Mouse (Mus musculus) skeletal muscle tissue, adult 2 months (tissue): ENCODE results near the gene Vmn2r108.
"Not testable (repeated sequence)": the region's sequence is repeated elsewhere in the genome, so short reads cannot be mapped to it uniquely, and the experiment has no call there.

Source experiments
- DNase-seq: peaks from one replicate; pipeline ENCODE4 v3.0.0-alpha.2; 2012; ENCODE audit warnings: low read depth, low spot score

Gene Vmn2r108

DNA sequence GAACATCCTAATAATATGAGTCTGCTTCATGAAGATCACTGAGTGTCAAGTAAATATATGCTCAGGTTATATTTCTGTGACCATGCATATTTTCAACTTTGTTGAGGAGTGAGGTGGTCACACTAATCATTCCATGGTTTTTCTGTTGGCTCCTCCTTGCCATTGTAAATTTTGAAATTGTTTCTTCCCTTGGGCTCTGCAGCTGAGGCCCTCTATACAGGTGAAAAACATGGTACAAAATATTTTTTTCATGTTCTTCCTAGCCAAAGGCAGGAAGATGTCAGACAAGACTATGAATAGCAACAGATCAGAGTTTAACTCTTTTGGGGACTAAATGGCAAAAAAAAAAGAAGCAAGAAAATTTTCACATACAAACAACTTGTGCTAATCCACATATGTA lies at the start of gene Vmn2r108:
Gene Vmn2r108, minus strand, starts transcription at position 101 of the 400 bp plus-strand sequence.
- no peak for DNase-seq

DNA sequence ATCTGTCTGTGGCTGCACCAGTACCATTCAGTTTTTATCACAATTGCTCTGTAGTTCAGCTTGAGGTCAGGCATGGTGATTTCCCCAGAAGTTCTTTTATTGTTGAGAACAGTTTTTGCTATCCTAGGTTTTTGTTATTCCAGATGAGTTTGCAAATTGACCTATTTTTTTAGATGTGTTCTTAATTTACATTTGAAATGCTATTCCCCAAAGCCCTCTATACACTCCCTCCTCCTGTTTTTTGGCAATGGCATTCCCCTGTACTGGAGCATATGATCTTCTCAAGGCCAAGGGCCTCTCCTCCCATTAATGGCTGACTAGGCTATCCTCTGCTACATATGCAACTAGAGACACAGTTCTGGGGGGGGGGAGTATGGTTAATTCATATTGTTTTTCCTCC lies 27.1 kb upstream of the Vmn2r108 start:
- not testable (repeated sequence) for DNase-seq

DNA sequence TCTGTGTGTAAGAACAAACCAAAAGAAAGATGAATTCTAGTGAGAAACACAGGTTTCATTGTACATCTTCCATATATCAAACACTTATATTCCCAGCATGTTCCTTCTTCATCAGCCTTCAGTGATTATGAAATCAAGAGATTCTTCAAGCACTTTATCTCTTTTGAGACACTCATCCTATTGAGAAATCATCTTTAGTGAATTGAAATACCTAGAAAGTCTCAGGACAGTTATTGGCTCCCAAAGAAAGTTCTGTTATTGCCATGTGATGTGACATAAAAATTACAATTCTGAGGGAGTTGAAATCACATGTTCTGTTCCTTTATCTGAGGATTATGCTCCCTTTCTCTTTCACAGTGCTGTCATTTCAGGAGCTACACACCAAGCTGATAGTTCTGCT lies 16.7 kb upstream of the Vmn2r108 start, which contains the start of gene Vmn1r225:
Gene Vmn1r225, plus strand, starts transcription at position 301 of the 400 bp plus-strand sequence.
- no peak for DNase-seq

DNA sequence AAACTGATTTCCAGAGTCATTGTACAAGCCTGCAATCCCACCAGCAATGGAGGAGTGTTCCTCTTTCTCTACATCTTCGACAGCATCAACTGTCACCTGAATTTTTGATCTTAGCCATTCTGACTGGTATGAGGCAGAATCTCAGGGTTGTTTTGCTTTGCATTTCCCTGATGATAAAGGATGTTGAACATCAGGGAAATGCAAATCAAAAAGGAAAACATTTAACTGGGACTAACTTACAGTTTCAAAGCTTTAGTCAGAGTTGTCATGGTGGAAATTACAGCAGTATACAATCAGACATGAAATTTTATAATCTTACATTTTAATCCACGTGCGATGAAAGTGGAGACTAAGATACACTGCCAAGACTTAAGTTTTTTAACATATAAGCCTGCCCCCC lies 7.8 kb downstream of the Vmn2r108 start:
- no peak for DNase-seq

DNA sequence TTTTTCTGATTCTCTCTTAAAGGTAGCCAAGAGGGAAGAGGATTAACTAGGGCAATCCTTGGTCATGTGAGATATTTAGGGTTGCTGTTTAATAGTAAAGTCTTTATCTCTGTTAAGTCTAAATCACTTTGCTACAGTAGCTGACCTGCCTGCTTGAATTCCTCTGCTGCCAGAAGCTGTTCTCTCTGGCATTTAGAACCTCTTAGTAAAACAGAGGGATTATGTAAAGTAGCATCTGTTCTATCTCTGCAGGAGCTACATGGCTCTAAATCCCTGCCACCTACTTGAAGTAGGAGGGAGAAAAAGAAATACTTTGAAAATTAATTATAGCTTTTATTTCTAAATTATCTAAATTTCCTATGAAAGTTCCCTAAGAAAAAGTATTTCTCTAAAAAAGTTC lies 41.9 kb downstream of the Vmn2r108 start:
- no peak for DNase-seq

DNA sequence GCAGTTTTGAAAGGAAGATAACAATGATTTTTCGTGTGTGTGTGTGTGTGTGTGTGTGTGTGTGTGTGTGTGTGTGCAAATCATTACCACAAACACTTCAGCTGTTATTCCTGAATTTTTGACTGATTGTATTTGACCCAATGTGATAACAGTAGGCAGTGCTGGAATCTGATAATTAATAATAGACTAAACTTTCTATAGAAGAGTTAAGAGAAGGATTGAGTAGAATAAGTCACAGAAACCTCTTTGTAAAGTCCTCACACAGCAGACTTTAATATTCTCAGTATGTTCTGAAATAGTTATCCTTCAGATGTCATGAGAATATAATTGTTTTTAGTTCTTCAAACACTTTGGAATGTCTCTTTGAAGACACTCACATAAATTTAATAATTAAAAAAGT lies 67.3 kb downstream of the Vmn2r108 start, which contains the start of gene Vmn1r224:
Gene Vmn1r224, plus strand, starts transcription at position 301 of the 400 bp plus-strand sequence.
- DNase-seq: no peak
